Mouse (Mus musculus) midbrain, embryonic 10.5 days (tissue): ENCODE measurements at regions not wholly inside any gene's neighbourhood (a gene's known extent, or its start where the extent isn't known, plus 50 kb on each side); places are given as distances from the start of the nearest gene placed in this dataset.

Experiments used
- DNase-seq: peaks from one replicate; pipeline ENCODE4 v3.0.0-alpha.2; 2017; ENCODE audit warnings: low spot score
- H3K27ac ChIP-seq: fragments of 300-500 bp; sonication (generic); replicated peaks from 2 replicates; pipeline ENCODE4 v1.5.1; 2016; ENCODE audit warnings: mild to moderate bottlenecking
- H3K27me3 ChIP-seq: fragments of 300-500 bp; sonication (generic); 2 replicates; pipeline ENCODE4 v1.6.1; 2016; ENCODE audit warnings: low read depth, mild to moderate bottlenecking; ENCODE audit not compliant: poor library complexity, severe bottlenecking
- H3K36me3 ChIP-seq: fragments of 300-500 bp; sonication (generic); 2 replicates; pipeline ENCODE4 v1.6.1; 2016; ENCODE audit warnings: mild to moderate bottlenecking, moderate library complexity
- H3K4me1 ChIP-seq: fragments of 300-500 bp; sonication (generic); 2 replicates; pipeline ENCODE4 v1.6.1; 2016
- H3K4me3 ChIP-seq: fragments of 300-500 bp; sonication (generic); 2 replicates; pipeline ENCODE4 v1.5.1; 2016; ENCODE audit warnings: mild to moderate bottlenecking, moderate library complexity
- H3K9me3 ChIP-seq: fragments of 300-500 bp; sonication (generic); replicated peaks from 2 replicates; pipeline ENCODE4 v1.6.1; 2016; ENCODE audit warnings: mild to moderate bottlenecking
- WGBS: fragments of 180-500 bp; shearing (Covaris S2); methylation state at CpG from one replicate; pipeline ENCODE4 v1.1.7; 2016; 5-methylcytosine and 5-hydroxymethylcytosine counted together

- WGBS: 91% methylated on average over 7 of the region's 7 CpGs
- H3K4me1 ChIP-seq: no peaks in the 10 kb centered on the region
- H3K27me3 ChIP-seq: peaks cover 86% of the 10 kb centered on the region
- no peaks in the 10 kb centered on the region for H3K9me3 ChIP-seq
- H3K27ac ChIP-seq: no peak overlapping the region
- no peak overlapping the region for H3K4me3 ChIP-seq
- DNase-seq: no peak
- no peaks in the 10 kb centered on the region for H3K36me3 ChIP-seq
Measured at GRCm38 (mm10) chrX:11876636-11877035, 283.5 kb downstream of the Bcor start.

GRCm38 (mm10) chrX:11878028-11878427 is 282.1 kb downstream of the Bcor start:
- WGBS: 75% methylated on average over 8 of the region's 8 CpGs
- Histone ChIP-seq H3K4me1 (no peaks in the 10 kb centered on the region), H3K27me3 (peaks cover 86% of the 10 kb centered on the region), H3K36me3 (no peaks in the 10 kb centered on the region), H3K9me3 (no peaks in the 10 kb centered on the region), H3K27ac (no peak overlapping the region), H3K4me3 (no peak overlapping the region)
- no peak for DNase-seq

- WGBS: 83% methylated on average over 1 of the region's 1 CpGs
- no peaks in the 10 kb centered on the region for H3K36me3 ChIP-seq
- DNase-seq: no peak
- H3K4me3 ChIP-seq: no peak overlapping the region
- H3K27ac ChIP-seq: no peak overlapping the region
- no peaks in the 10 kb centered on the region for H3K9me3 ChIP-seq
- no peaks in the 10 kb centered on the region for H3K4me1 ChIP-seq
- peaks cover 86% of the 10 kb centered on the region for H3K27me3 ChIP-seq
Measured at GRCm38 (mm10) chrX:11880972-11881371, 279.2 kb downstream of the Bcor start.

- H3K36me3 ChIP-seq: no peaks in the 10 kb centered on the region
- no peak for DNase-seq
- H3K9me3 ChIP-seq: no peaks in the 10 kb centered on the region
- WGBS: 70% methylated on average over 10 of the region's 10 CpGs
- H3K27ac ChIP-seq: no peak overlapping the region
- peaks cover 92% of the 10 kb centered on the region for H3K27me3 ChIP-seq
- no peaks in the 10 kb centered on the region for H3K4me1 ChIP-seq
- no peak overlapping the region for H3K4me3 ChIP-seq
Measured at GRCm38 (mm10) chrX:11883738-11884716, 276.1 kb downstream of the Bcor start.

- Histone ChIP-seq H3K36me3 (no peaks in the 10 kb centered on the region), H3K27me3 (peaks cover 100% of the 10 kb centered on the region), H3K4me1 (peaks cover 30% of the 10 kb centered on the region), H3K27ac (no peak overlapping the region), H3K9me3 (no peaks in the 10 kb centered on the region), H3K4me3 (no peak overlapping the region)
- no peak for DNase-seq
- WGBS: 77% methylated on average over 5 of the region's 5 CpGs
Measured at GRCm38 (mm10) chrX:11892396-11892795, 267.8 kb downstream of the Bcor start.

- 0 out of 2 replicates have a peak overlapping the region, but pooled peaks have one; percentile 33 for H3K27ac ChIP-seq
- peaks cover 100% of the 10 kb centered on the region for H3K27me3 ChIP-seq
- H3K4me3 ChIP-seq: no peak overlapping the region
- 64% methylated on average over 9 of the region's 10 CpGs for WGBS
- no peaks in the 10 kb centered on the region for H3K9me3 ChIP-seq
- peaks cover 41% of the 10 kb centered on the region for H3K4me1 ChIP-seq
- DNase-seq: no peak
- H3K36me3 ChIP-seq: no peaks in the 10 kb centered on the region
Measured at GRCm38 (mm10) chrX:11893606-11894279, 266.4 kb downstream of the Bcor start.

- Histone ChIP-seq H3K4me1 (peaks cover 43% of the 10 kb centered on the region), H3K36me3 (no peaks in the 10 kb centered on the region), H3K9me3 (no peaks in the 10 kb centered on the region), H3K27me3 (peaks cover 100% of the 10 kb centered on the region), H3K4me3 (no peak overlapping the region), H3K27ac (0 out of 2 replicates have a peak overlapping the region, but pooled peaks have one; percentile 33)
- no peak for DNase-seq
- WGBS: 69% methylated on average over 5 of the region's 6 CpGs
Measured at GRCm38 (mm10) chrX:11894280-11894662, 265.9 kb downstream of the Bcor start.

- H3K27ac ChIP-seq: no peak overlapping the region; the same call in 1 of the 2 replicates
- 35% methylated on average over 5 of the region's 5 CpGs for WGBS
- H3K36me3 ChIP-seq: no peaks in the 10 kb centered on the region
- peak; percentile 51 for DNase-seq
- peaks cover 100% of the 10 kb centered on the region for H3K27me3 ChIP-seq
- no peaks in the 10 kb centered on the region for H3K9me3 ChIP-seq
- peaks cover 43% of the 10 kb centered on the region for H3K4me1 ChIP-seq
- no peak overlapping the region for H3K4me3 ChIP-seq
Measured at GRCm38 (mm10) chrX:11895396-11895795, 264.8 kb downstream of the Bcor start.

- H3K27ac ChIP-seq: no peak overlapping the region
- no peaks in the 10 kb centered on the region for H3K36me3 ChIP-seq
- H3K4me1 ChIP-seq: peaks cover 40% of the 10 kb centered on the region
- no peak overlapping the region for H3K4me3 ChIP-seq
- H3K27me3 ChIP-seq: peaks cover 100% of the 10 kb centered on the region
- 74% methylated on average over 8 of the region's 8 CpGs for WGBS
- H3K9me3 ChIP-seq: no peaks in the 10 kb centered on the region
- no peak for DNase-seq
Measured at GRCm38 (mm10) chrX:11898280-11898679, 261.9 kb downstream of the Bcor start.

- DNase-seq: no peak
- peaks cover 100% of the 10 kb centered on the region for H3K27me3 ChIP-seq
- H3K27ac ChIP-seq: no peak overlapping the region
- WGBS: 84% methylated on average over 6 of the region's 6 CpGs
- H3K36me3 ChIP-seq: no peaks in the 10 kb centered on the region
- H3K9me3 ChIP-seq: no peaks in the 10 kb centered on the region
- H3K4me1 ChIP-seq: peaks cover 33% of the 10 kb centered on the region
- H3K4me3 ChIP-seq: no peak overlapping the region
Measured at GRCm38 (mm10) chrX:11899051-11899450, 261.1 kb downstream of the Bcor start.

- Histone ChIP-seq H3K4me1 (peaks cover 24% of the 10 kb centered on the region), H3K9me3 (no peaks in the 10 kb centered on the region), H3K27me3 (peaks cover 100% of the 10 kb centered on the region), H3K4me3 (no peak overlapping the region), H3K36me3 (no peaks in the 10 kb centered on the region), H3K27ac (no peak overlapping the region)
- WGBS: 53% methylated on average over 3 of the region's 3 CpGs
- no peak for DNase-seq
Measured at GRCm38 (mm10) chrX:11899914-11900313, 260.2 kb downstream of the Bcor start.

- DNase-seq: no peak
- H3K9me3 ChIP-seq: no peaks in the 10 kb centered on the region
- no peak overlapping the region for H3K27ac ChIP-seq
- peaks cover 13% of the 10 kb centered on the region for H3K4me1 ChIP-seq
- no peaks in the 10 kb centered on the region for H3K36me3 ChIP-seq
- 85% methylated on average over 5 of the region's 5 CpGs for WGBS
- H3K4me3 ChIP-seq: no peak overlapping the region
- peaks cover 100% of the 10 kb centered on the region for H3K27me3 ChIP-seq
Measured at GRCm38 (mm10) chrX:11901791-11902190, 258.4 kb downstream of the Bcor start.
